Mouse (Mus musculus) kidney, postnatal 36 days (tissue): Measurements from ENCODE around the gene Olfr487.
"Not testable (repeated sequence)": the region's sequence is repeated elsewhere in the genome, so short reads cannot be mapped to it uniquely, and the experiment has no call there.

Source experiments
- DNase-seq, 2 experiments: peaks; one replicate each; pipeline ENCODE4 v3.0.0; 2021 to 2022; ENCODE audit warnings: mixed read lengths in 2 of 2

The Olfr487 gene

GRCm38 (mm10) chr7:108214536-108214935 lies at the start of gene Olfr487:
Olfr487 (minus strand) TSS chr7:108214636.
- DNase-seq: not testable (repeated sequence)

DNA sequence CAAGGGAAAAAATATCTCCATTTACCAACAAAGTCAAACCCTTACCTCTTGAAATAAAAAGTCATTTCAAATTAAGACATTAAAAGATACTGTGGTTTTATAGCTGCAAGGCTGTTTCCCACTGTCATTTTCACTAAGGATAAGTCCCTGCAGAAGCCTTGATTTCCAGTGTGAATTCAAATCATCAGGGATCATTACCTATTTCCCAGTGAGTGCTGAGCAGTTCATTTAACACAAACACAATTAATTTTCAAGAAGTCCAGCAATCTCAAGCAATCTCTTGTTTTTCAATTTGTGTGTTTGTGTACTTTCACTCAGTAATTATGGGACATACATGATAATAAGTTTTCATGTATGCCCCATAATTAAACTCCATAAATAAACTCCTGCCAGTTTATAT lies 43.8 kb upstream of the Olfr487 start, which contains the start of gene Olfr488:
Gene Olfr488 (minus strand): TSS at position 101 of the 400 bp plus-strand sequence.
- no peak for DNase-seq

DNA sequence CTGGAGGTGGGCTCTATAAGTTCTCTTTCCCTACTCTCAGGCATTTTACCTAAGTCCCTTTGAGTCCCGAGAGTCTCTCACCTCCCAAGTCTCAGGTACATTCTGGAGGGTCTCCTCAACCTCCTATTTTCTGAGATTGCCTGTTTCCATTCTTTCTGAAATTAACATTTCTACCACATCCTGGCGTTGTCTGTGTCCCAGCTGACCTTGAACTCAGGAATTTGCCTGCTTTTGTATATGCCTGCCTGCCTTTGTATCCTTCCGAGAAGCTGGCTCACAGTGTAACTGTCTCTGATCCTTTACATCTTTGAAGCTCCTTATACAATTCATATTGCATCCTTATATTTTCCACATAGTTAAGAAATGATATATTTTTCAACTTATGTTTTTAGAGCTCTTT lies 19.1 kb upstream of the Olfr487 start:
- no peak for DNase-seq

DNA sequence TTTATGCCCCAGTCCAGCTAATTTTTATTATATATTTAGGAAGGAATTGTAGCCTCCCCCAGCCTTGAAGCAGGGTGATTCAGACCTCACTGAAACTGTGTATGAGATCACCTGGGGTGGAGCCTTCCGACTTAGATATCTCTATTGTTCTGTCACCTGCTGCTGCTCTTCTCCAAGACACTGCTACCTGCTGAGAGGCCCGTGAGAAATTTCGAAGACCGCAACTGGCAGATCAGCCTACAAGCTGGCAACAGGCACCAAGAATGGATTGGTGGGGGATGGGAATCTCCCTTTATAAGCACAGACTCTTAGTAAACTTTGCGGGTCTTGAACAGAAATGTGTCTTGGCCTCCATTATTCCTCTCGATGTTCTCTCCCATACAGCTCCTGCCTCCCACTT lies 17.5 kb downstream of the Olfr487 start:
- no peak for DNase-seq

- not testable (repeated sequence) for DNase-seq
Measured at GRCm38 (mm10) chr7:108196337-108196736, 18.1 kb downstream of the Olfr487 start.

- not testable (repeated sequence) for DNase-seq
Measured at GRCm38 (mm10) chr7:108192714-108193113, 21.7 kb downstream of the Olfr487 start.

GRCm38 (mm10) chr7:108191196-108191595 lies 23.2 kb downstream of the Olfr487 start:
- DNase-seq: not testable (repeated sequence)

DNA sequence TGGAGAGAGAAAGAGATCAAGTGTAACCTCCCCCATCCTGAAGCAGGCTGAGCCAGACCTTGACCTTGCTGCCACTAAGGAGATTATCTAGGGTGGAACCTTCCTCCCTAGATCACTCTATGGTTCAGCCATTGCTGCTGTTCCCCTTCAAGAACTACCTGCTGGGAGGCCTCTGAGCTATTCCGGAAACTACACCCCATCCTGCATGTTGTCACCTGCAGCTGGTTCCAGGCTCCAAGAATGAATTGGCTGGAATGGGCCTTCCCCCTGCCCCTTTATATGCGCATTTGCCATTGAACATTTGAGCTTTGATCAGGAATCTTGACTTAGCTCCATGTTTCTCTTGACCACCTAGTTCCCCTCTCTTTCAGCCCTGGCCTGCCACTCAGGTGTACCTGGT lies 29.2 kb downstream of the Olfr487 start:
- not testable (repeated sequence) for DNase-seq

DNA sequence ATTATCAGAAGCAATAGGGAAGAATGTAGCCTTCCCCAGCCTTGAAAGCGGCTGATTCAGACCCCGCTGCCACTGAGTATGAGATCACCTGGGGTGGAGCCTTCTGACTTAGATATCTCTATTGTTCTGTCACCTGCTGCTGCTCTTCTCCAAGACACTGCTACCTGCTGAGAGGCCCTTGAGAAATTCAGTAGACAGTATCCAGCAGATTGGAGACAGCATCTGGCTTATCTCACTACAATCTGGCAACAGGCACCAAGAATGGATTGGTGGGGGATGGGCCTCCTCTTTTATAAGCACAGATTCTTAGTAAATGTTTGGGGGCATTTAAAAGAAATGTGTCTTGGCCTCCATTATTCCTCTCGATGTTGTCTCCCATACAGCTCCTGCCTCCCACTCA lies 30.0 kb downstream of the Olfr487 start:
- not testable (repeated sequence) for DNase-seq

DNA sequence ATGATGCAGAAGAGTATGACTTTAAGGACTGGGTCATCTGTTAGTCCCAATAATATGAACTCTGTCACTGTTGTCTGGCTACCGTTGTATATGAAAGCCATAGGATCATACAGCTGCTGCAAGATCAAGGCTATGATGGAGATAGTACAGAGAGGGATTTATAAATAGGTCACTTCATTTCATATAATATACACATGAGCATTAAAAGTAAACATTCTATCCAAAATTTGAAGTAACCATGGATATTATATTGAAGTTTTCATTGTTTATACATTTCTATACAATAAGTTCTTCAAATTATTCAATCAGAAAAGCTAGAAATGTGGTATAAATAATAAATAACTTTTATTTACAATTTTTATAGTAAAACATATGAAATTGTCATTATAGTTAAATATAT lies 41.8 kb downstream of the Olfr487 start, which contains the start of gene Olfr486:
Gene Olfr486 (minus strand): TSS at position 101 of the 400 bp plus-strand sequence.
- DNase-seq: not testable (repeated sequence)

DNA sequence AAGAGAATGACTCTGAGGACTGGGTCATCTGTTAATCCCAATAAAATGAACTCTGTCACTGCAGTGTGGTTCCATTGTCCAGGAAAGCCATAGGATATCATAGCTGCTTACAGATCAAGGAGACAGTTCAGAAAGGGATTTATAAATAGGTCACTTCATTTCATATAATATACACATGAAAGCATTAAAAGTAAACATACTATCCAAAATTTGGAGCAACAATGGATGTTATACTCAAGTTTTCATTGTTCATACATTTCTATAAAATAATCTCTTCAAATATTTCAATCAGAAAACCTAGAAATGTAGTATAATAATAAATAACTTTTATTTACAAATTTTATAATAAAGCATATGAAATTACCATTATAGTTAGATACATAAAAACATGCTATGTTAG lies 54.7 kb downstream of the Olfr487 start, which contains the start of gene Olfr485:
Gene Olfr485 (minus strand): TSS at position 101 of the 400 bp plus-strand sequence.
- no peak for DNase-seq
